Mouse (Mus musculus): ENCODE measurements around the gene Igfbp5.

GRCm38 (mm10) chr1:72873511-72874286, 985 bp downstream of the Igfbp5 start:
- TF ChIP-seq CTCF (conservative IDR thresholded peaks at IDR 0.05; ENCODE audit: low read length) (no peak), NANOG (IDR thresholded peaks at IDR 0.05; ENCODE audit: borderline replicate concordance, low read length) (no peak), POU5F1 (IDR thresholded peaks at IDR 0.05; ENCODE audit: borderline replicate concordance, low read length) (no peak)
